Mouse (Mus musculus): ENCODE results near the gene Vsir.
A peak's percentile ranks its signal among the peaks of the same experiment; 100 is the strongest.

The Vsir gene

DNA sequence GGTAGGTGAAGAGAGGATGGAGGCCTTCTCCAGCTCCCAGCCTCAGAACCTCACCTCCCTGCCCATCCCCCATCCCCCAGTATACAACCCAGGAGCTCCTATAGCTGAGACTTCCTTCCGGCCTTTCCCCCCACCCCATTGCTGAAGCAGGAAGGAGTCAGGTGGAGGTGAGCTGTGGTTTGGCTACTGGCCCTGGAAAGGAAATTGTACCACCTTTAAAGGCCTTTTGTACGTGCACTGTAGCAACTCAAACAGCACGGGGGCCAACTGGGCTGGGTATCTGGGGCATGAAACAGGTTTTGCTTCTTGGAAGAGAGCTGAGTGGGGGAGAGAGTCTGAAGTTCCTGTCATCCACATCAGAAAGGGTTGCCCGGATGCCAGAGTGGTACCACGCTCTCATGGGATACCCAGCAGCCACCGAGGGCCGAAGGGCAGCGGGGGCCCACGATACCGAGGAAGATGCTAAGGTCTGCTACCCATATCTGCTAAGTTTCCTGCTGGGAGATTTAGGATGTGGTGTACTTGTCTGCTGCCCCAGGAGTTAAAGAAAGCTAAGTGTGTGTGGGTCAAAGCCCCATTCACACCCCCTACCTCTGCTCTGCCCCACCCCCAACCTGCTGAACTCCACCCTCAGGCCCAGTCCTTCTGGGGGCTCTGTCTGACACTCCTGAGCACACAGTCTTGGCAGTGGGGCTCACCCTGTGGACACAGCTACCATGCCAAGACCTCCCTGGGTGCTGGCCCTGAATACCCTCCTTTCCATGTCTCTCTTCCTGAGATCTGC, 34.7 kb downstream of the Vsir start:
- DNase-seq (ENCODE audit: low spot score in 2 of 2), result no peak

DNA sequence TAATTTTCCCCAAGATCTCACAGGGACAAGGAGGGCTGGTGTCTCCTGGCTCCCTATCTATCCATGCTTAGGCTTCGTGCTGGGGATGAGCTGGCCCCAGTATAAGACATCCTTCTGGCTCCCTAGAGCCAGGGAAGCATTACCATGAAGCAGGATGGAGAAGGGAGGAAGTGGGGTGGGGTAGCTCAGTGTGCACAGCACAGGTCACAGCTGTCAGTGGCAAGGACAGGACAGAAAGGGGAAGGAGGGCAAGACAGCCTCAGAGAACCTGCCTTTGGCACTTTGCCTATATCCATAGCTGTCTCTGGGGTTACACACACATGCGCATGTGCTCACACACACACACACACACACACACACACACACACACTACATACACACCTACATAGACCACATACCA, 41.7 kb downstream of the Vsir start:
- no peak for DNase-seq (ENCODE audit: low spot score in 2 of 2)

DNA sequence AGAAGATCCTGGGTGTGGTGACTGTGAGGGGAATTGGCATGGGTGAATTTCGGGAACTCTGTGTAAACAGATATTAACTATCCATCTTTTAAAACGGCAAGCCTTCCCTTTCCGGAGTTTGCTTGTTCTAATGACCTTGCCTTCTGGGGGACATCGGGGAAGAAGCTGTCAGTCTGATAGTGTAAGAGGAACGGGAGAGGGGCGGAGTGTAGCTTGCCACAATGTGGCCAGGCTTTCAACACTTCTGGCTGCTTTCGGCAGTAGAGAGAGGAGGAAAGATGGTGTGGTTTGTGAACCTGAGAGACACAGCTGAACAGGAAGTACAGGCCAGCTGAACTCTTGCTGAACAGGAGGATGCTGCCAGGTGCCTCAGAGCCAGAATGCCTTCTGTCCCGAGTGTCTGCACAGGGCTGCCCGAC, 42.8 kb downstream of the Vsir start:
- DNase-seq (ENCODE audit: low spot score in 2 of 2), result no peak

DNA sequence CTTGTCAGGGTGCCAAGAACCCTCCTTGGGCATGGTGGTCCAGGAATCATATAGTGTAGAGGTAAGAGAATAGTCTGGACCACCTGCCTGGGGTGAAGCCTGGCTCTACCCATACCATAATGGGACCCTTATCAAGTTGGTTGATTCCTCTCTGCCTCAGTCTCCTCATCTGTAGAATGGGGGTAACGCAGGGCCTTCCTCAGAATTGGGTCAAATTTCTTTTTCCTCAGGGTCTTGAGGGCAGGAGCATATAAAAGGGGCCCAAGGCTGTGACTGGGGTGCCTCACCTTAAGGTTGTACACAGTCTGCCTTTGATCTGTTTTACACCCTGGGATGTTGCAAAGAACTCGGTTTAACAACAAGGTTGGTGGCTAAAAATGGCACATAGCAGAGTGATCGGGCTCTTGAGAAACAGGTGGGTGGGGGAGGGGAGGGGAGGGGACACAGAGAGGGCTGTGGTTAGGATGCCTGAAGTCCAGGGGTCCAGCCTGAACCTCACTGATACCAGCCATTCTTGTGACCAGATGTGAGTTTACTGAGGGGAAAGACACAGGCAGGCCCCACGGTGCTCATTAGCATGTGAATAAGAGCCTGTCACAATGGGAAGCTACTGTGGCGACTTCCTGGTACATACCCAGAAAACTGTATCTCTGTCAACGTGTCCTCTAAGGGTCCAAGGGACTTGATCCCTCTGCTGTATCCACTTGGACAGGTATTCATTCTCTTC, 43.7 kb downstream of the Vsir start:
- no peak for DNase-seq (ENCODE audit: low spot score in 2 of 2)

DNA sequence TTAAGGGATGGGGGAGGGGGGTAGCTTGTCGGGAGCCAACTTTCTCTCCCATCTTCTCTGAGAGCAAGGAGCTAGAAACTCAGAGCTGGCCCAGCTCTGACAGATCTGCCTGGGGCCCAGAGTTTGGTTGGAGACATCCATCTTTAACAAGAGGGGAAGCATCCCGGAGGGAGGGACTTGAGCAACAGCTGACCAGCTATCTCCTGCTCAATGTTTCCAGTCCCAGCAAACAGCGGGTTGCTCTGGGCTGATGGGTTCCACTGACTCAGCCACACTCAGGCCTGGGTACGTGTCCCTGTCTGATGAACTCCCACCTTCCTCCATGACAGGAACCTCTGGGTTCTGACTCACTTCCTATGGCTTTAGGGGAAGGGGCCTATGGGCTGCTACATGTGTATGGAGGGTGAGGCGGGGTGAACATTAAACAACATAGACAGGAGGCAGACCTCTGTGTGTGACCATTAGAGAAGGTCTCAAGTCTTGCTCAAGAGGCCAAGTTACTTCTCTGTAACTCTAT, 44.3 kb downstream of the Vsir start:
- DNase-seq (ENCODE audit: low spot score in 2 of 2), result no peak

DNA sequence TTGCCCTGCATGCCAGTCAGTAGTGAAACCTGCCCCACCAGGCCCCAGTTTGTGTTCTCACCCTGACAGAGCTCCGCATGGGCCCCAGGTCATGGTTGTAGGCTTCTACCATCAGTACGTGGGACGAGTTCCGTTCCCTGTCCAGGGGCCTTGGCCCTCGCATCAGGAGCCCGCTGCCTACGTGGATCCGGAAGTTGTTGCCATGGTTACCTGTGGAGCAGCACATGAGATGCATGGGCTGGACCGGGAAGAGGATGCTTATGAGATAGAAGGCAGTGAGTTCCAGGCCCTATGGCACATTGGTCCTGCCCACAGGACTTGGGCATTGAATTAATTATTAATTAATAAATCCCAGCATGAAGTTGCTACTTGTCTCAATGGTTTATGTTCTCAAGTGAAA, 45.0 kb downstream of the Vsir start:
- no peak for DNase-seq (ENCODE audit: low spot score in 2 of 2)

DNA sequence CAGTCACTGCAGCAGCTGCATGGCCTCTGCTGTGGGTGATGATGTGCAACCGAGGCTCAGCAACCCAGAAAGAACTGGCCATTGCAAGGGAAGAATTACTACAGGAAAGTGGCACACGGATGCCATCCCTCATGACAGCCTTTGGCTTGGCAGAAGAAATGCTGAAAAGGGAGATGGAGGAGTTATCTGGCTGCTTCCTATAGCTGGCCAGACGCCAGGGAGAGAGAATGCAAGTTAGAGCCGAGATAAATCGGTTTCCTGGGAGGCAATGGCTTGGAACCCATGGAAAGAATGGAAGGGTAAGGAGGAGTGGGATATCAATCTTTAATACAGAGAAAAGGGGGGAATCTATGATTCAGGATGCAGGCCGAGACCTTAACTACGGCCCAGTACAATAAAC, 48.3 kb downstream of the Vsir start:
- DNase-seq (ENCODE audit: low spot score in 2 of 2), result peak; percentile 47 to 57

DNA sequence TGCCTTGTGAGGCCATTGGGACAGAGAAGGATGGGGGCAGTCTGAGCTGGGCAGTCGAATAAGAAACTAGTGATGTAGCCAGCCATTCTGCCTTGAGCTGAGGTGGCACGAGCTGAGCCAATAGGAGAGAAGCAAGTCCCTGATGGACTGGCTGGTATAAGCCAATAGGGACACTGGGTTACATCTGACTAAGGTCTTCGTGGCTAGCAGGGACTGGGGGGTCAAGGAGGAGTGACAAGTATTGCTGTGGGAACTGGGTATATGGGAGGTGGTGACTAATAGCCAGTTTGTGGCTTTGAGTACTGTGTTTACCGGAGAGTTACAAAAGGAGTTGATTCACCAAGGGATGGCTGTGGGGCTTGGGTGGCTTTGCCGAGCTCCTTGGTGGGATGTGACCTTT, 49.0 kb downstream of the Vsir start:
- no peak for DNase-seq (ENCODE audit: low spot score in 2 of 2)

DNA sequence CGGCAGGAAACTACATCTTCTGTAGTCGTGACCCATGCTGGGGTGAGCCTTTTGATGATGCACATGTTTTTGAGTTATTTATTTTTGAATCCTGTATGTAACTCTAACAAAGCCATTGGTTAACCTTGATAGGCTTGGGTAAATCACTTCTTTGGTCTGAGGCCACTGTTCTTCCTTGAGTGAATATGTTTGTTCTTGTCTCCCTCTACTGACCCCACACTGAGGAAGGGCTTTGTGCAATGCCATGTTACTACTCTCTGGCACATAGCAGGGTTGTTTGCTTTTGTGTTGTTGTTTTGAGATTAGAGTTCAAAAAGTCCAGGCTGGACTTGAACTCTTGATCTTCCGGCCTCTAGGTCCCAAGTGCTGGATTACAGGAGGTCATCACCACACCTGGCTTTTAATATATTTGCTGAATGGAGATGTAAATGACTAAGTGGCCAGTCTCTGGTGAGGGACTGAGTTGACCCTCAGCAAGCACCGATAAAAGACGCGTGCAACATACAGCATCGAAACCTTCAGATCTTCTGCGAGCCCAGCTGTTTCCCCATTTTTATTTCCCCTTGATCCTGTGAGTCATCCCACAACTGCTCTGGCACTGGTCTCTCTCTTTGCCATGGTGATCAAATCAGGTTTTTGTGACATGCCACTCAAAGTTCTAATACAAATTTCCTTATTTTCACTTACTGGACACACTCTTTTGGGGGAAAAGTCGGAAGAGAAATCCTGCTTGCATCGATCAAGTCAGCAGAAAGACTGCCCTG, 51.6 kb downstream of the Vsir start:
- DNase-seq (ENCODE audit: low spot score in 2 of 2), result no peak

DNA sequence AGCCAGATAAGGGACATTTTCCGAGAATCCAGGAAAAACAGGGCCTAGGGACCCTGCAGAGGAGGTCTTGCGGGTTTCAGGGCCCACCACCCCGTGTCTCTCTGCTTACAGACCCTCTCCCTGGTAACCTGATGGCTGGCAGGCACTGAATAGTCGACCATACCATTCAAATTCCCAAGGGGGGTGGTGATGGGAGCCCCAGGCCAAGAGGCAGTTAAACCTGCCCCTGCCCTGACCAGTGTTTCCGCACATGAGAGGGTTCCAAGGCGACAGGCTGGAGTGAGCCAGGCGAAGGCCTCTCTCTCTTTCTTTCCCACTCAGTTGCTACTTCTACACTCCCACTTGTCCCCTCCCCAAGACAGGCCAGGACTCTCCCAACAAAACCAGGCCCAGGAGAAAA, 52.8 kb downstream of the Vsir start, which contains the start of gene Gm17455:
Gm17455 (plus strand) TSS at position 278 of the 400 bp plus-strand sequence.
- no peak for DNase-seq (ENCODE audit: low spot score in 2 of 2)

DNA sequence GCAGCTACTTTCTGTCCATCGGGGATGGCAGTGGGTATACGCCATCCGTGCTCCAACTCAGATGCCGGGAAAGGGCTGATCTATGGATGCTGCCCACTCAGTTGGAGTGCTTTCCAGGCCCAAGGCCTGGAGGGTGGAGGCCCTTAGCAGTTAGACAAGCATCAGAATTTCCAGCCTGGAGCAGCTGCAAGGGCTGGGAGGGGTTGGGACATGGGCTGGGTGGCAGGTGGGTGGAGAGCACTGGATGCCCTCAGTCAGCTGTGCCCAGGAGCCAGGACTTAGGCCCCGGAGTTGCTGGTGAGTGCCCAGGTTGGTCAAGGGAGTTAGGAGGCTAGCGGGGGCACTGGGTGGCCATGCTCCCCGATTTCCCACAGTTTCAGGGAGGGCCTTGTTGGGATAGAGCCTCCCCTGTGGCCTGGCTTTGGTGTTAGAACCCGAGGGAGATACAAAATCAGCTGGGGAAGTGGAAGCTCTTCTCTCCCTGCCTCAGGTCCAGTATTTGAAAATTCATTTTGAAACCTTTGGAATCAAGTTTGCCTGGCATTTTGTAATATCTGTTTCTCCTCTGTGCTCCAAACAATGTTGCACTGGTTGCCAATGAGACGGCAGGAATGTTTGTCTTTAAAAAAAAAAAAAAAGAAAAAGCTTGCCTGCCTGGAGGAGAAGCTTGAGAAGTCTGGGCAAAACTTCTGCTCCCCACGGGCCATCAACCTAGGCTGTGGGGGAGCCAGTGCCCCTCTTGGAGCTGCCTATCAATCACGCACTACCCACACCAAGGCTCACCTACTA, 54.0 kb downstream of the Vsir start:
- no peak for DNase-seq (ENCODE audit: low spot score in 2 of 2)

DNA sequence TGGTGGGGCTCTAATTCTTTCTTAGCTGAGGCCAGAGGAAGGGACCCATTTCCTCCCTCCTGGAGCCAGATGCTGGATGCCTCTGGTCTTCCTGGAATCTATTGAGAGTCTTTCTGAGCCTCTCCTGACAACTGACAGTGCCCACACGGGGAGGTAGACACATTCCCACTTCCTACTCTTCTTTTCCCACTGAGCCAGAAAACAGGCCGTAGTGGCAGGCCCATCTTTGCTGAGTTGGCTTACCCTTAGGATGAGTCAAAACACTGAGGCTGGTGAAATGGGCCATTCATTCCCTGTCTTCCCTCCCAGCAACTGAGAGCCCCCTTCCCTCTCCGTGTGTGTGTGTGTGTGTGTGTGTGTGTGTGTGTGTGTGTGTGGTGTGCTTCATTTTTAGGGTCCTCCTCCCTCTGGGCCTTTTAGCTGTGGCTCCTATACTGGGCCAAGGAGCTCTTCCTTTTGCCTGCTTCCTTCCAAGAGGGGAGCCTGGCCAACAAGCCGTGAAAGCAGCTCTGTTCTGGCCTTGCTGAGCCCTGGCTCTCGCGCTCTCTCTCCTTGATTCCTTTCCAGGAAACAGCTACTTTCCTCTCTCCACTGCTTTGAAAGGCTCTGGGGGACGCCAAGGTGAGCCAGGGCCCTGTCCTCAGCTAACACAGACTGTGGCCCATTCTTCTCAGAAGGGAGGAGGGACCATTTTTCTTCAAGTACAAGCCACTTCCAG, 59.0 kb downstream of the Vsir start:
- DNase-seq (ENCODE audit: low spot score in 2 of 2), result peak; percentile 41 to 42

DNA sequence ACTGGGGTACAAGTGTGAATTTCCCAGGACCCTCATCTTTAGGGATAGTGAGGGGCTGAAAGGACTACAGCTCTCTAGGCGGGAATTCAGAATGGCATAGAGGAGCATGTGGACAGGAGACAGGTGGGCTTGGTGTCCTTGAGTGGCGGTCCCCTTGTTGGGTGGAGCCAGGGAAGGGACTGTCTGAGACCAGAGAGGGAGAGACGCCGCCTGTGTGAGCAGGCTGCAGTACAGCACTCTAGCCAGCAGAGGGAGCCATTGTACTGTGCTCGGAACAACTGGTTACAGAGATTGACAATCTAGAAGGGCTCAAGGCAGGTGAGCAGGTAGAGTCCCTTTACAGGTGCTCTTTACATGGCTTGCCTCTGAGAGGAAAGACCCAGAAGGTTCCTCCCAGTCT, 61.2 kb downstream of the Vsir start:
- DNase-seq (ENCODE audit: low spot score in 2 of 2), result peak; percentile 71 to 76

DNA sequence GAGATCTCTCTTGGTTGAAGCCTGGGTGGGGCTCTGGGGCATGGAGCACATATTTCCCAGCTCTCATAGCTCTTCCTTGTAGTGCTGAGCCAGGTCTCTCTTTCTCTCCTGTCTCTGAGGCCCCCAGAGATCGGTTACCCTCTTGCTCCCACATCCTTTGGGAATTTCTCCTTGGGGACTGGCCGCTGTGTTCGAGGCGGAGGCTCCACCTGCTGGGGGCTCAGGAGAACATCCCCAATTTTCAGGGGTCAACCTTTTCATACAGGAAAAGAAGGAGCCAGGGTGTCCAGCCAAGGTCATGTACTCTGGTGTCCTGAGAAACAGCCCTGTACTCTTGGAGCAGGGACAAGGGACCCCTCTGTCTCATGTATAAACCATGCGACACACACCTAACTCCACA, 65.1 kb downstream of the Vsir start:
- no peak for DNase-seq (ENCODE audit: low spot score in 2 of 2)

DNA sequence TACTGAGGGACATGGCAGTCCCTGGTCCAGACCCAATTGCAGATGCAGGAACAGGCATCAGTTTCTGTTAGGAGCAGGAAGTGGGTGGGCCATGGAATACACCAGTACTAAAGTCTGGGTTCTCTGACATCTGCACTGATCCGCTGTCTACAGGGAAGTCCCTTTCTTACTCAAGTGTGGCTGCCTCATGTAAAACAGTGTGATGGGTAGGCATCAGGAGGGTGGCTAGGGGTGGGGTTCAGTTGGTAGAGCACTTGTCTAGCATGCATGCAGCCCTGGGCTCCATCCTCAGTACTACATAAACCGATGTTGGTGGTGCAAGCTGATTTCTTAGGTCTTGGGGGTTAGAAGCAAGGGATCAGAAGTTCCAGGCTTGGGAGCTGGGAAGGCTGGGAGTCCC, 67.1 kb downstream of the Vsir start:
- no peak for DNase-seq (ENCODE audit: low spot score in 2 of 2)

DNA sequence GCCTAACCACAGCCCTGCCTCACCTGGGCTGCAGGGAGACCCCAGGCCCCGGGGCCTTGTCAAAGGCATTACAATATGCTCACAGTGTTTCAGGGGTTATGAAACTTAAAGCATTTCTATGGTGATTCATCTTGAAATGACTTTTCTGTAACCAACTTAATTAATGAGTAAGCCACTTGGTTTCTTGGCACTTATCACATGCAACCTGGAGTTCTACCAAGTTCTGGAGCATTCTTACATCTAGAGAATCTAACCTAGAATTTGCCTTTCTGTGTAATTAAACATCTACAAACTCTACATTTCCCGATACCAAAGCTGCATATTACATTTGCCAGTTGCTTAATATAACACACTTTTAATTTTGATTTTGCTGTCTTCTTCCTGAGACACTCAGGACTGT, 70.4 kb downstream of the Vsir start:
- no peak for DNase-seq (ENCODE audit: low spot score in 2 of 2)

DNA sequence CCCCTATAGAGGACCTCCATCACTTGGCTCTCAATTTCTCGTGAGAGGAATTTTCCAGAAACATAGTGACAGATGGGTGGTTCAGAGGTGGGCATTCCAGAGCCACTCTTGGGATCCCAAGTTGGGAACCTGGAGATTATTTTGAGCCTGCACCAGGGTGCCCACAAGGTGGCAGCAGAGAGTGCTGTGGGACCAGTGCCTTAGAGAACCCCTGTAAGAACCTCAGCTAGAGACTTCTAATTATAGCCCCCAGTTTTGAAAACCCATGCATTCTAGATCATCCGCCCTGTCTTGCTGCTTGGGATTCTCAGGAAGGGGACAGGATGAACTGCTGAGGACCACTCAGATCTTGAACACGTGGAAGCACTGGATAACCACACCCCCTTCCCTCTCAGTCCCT, 71.5 kb downstream of the Vsir start:
- DNase-seq (ENCODE audit: low spot score in 2 of 2), result peak; percentile 72 to 80

DNA sequence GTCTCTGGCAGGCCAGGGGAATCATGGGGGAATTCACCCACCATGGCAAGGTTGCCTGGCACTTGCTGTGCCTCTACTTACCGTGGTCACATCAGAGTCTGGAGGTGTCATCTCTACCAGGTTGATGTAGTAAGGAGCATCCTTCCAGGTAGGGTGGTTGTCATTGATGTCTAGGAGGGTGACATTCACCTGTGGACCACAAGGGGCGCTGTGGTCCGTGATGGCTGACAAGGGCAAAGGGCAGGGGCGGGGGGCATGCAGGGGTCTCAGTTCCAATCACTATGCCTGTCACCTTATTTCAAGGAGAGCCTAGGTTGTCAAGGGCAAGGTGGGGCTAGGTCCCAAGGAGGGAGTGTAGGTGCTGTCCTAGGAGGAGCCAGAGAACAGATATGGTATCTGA, 73.0 kb downstream of the Vsir start:
- no peak for DNase-seq (ENCODE audit: low spot score in 2 of 2)

All from right cerebral cortex, adult 2 months (tissue).